Mouse (Mus musculus): ENCODE results near the gene Bhlhb9.
"Not testable (repeated sequence)": the region's sequence is repeated elsewhere in the genome, so short reads cannot be mapped to it uniquely, and the experiment has no call there.

The Bhlhb9 gene

GRCm38 (mm10) chrX:135797212-135797644 lies at the start of gene Bhlhb9:
TSS of gene Bhlhb9 (plus strand) at chrX:135797594.
- DNase-seq (ENCODE audit: low spot score in 2 of 2) = peak in 1 of 2 experiments; percentile 46

- peak; percentile 25 to 58 for DNase-seq (ENCODE audit: low spot score in 2 of 2)
These were observed 44.6 kb upstream of the Bhlhb9 start for GRCm38 (mm10) chrX:135752832-135753231.

GRCm38 (mm10) chrX:135761707-135762106 lies 35.7 kb upstream of the Bhlhb9 start:
- no peak for DNase-seq (ENCODE audit: low spot score in 2 of 2)

- DNase-seq (ENCODE audit: low spot score in 2 of 2) = no peak
These were observed 29.3 kb upstream of the Bhlhb9 start for GRCm38 (mm10) chrX:135768043-135768548.

GRCm38 (mm10) chrX:135768565-135768964 lies 28.8 kb upstream of the Bhlhb9 start:
- DNase-seq (ENCODE audit: low spot score in 2 of 2) = no peak

- DNase-seq (ENCODE audit: low spot score in 2 of 2) = no peak
These were observed 5.9 kb upstream of the Bhlhb9 start for GRCm38 (mm10) chrX:135791536-135791935.

- DNase-seq (ENCODE audit: low spot score in 2 of 2) = no peak
These were observed 5.1 kb upstream of the Bhlhb9 start for GRCm38 (mm10) chrX:135792326-135792725.

- DNase-seq (ENCODE audit: low spot score in 2 of 2) = peak; percentile 42 to 45
These were observed 1.6 kb upstream of the Bhlhb9 start for GRCm38 (mm10) chrX:135795591-135796304.

GRCm38 (mm10) chrX:135796305-135797211 lies 836 bp upstream of the Bhlhb9 start:
- DNase-seq (ENCODE audit: low spot score in 2 of 2) = not testable (repeated sequence)

GRCm38 (mm10) chrX:135804149-135804548 lies 6.8 kb downstream of the Bhlhb9 start:
- DNase-seq (ENCODE audit: low spot score in 2 of 2) = no peak

- DNase-seq (ENCODE audit: low spot score in 2 of 2) = no peak
These were observed 8.4 kb downstream of the Bhlhb9 start for GRCm38 (mm10) chrX:135805780-135806179.

- DNase-seq (ENCODE audit: low spot score in 2 of 2) = not testable (repeated sequence)
These were observed 38.5 kb downstream of the Bhlhb9 start for GRCm38 (mm10) chrX:135835896-135836295.

GRCm38 (mm10) chrX:135837896-135838295 lies 40.5 kb downstream of the Bhlhb9 start:
- DNase-seq (ENCODE audit: low spot score in 2 of 2) = no peak

GRCm38 (mm10) chrX:135838521-135839360 lies 41.3 kb downstream of the Bhlhb9 start, which contains the start of gene Gprasp2:
TSS of gene Gprasp2 (plus strand) at chrX:135839034.
- peak; percentile 47 to 52 for DNase-seq (ENCODE audit: low spot score in 2 of 2)

GRCm38 (mm10) chrX:135839397-135840391 lies 42.3 kb downstream of the Bhlhb9 start:
- not testable (repeated sequence) for DNase-seq (ENCODE audit: low spot score in 2 of 2)

- not testable (repeated sequence) for DNase-seq (ENCODE audit: low spot score in 2 of 2)
These were observed 69.4 kb downstream of the Bhlhb9 start for GRCm38 (mm10) chrX:135866806-135867205.

- no peak for DNase-seq (ENCODE audit: low spot score in 2 of 2)
These were observed 79.3 kb downstream of the Bhlhb9 start for GRCm38 (mm10) chrX:135876679-135877078.

- no peak for DNase-seq (ENCODE audit: low spot score in 2 of 2)
These were observed 82.2 kb downstream of the Bhlhb9 start for GRCm38 (mm10) chrX:135879626-135880025.

- DNase-seq (ENCODE audit: low spot score in 2 of 2) = peak; percentile 75 to 80
These were observed 88.2 kb downstream of the Bhlhb9 start for GRCm38 (mm10) chrX:135885411-135886233.

Data from right cerebral cortex, postnatal 36 days (tissue).